Mouse (Mus musculus): Measurements from ENCODE around the gene Lrrc52. TPM values are rescaled to one million over a fixed set of nuclear protein-coding genes. Genes with fewer than 3 reads are reported as not detected.

The Lrrc52 gene
- not detected for polyA plus RNA-seq (2017; shearing (Covaris generic))

- no peak for ATAC-seq
These were observed at the start of gene Lrrc52 for GRCm38 (mm10) chr1:167466765-167467426. TSS of gene Lrrc52 (minus strand) at chr1:167466780.

GRCm38 (mm10) chr1:167511621-167512020 lies 45.0 kb upstream of the Lrrc52 start:
- no peak for ATAC-seq

- no peak for ATAC-seq
These were observed 39.5 kb upstream of the Lrrc52 start for GRCm38 (mm10) chr1:167506048-167506447.

- ATAC-seq = no peak
These were observed 38.8 kb upstream of the Lrrc52 start for GRCm38 (mm10) chr1:167505427-167505826.

- no peak for ATAC-seq
These were observed 32.7 kb upstream of the Lrrc52 start for GRCm38 (mm10) chr1:167499097-167499850.

- no peak for ATAC-seq
These were observed 31.4 kb upstream of the Lrrc52 start for GRCm38 (mm10) chr1:167497991-167498390.

GRCm38 (mm10) chr1:167497560-167497959 lies 31.0 kb upstream of the Lrrc52 start:
- no peak for ATAC-seq

- ATAC-seq = no peak
These were observed 24.9 kb upstream of the Lrrc52 start for GRCm38 (mm10) chr1:167491501-167491900.

GRCm38 (mm10) chr1:167487933-167488332 lies 21.4 kb upstream of the Lrrc52 start:
- ATAC-seq = no peak

- no peak for ATAC-seq
These were observed 20.5 kb upstream of the Lrrc52 start for GRCm38 (mm10) chr1:167486959-167487680.

- no peak for ATAC-seq
These were observed 16.3 kb upstream of the Lrrc52 start for GRCm38 (mm10) chr1:167482863-167483262.

GRCm38 (mm10) chr1:167473585-167473984 lies 7.0 kb upstream of the Lrrc52 start:
- no peak for ATAC-seq

GRCm38 (mm10) chr1:167467916-167468315 lies 1.3 kb upstream of the Lrrc52 start:
- no peak for ATAC-seq

- ATAC-seq = no peak
These were observed 9.3 kb downstream of the Lrrc52 start for GRCm38 (mm10) chr1:167457311-167457710.

GRCm38 (mm10) chr1:167453048-167453447 lies 13.5 kb downstream of the Lrrc52 start:
- no peak for ATAC-seq

GRCm38 (mm10) chr1:167452456-167452855 lies 14.1 kb downstream of the Lrrc52 start:
- ATAC-seq = no peak

- no peak for ATAC-seq
These were observed 18.0 kb downstream of the Lrrc52 start for GRCm38 (mm10) chr1:167448598-167448997.

GRCm38 (mm10) chr1:167448088-167448487 lies 18.5 kb downstream of the Lrrc52 start:
- no peak for ATAC-seq

GRCm38 (mm10) chr1:167446516-167446915 lies 20.1 kb downstream of the Lrrc52 start:
- no peak for ATAC-seq

- no peak for ATAC-seq
These were observed 21.4 kb downstream of the Lrrc52 start for GRCm38 (mm10) chr1:167445167-167445566.

- ATAC-seq = no peak
These were observed 28.2 kb downstream of the Lrrc52 start for GRCm38 (mm10) chr1:167438231-167438885.

GRCm38 (mm10) chr1:167437091-167437490 lies 29.5 kb downstream of the Lrrc52 start:
- ATAC-seq = no peak
